24 mouse cellular contexts compared by ENCODE assay signal in genomic region chr4:64000293-64000692, GRCm38 (mm10).
"Had no signal": no experiment of that assay in that cellular context is flagged by ENCODE, and none has a peak within 500 bp of the region (broad histone marks: within the 10 kb centered on the region; RNA-seq: fewer than 3 reads in every experiment).

No protein-coding gene starts in this region.

- H3K4me1 ChIP-seq: heart, embryonic 15.5 days; hindbrain, embryonic 15.5 days; limb, embryonic 15.5 days had no signal

- H3K36me3 ChIP-seq: heart, embryonic 13.5 days; heart, embryonic 15.5 days; hindbrain, embryonic 13.5 days; hindbrain, embryonic 15.5 days had no signal

- H3K27me3 ChIP-seq: hindbrain, embryonic 13.5 days; hindbrain, embryonic 15.5 days; limb, embryonic 13.5 days; limb, embryonic 15.5 days had no signal

- ATAC-seq: forebrain, postnatal 0 days; hindbrain, postnatal 0 days; intestine, embryonic 16.5 days had no signal

- H3K4me3 ChIP-seq: heart, adult 2 months; heart, embryonic 13.5 days; heart, embryonic 15.5 days; hindbrain, embryonic 13.5 days; hindbrain, embryonic 15.5 days; limb, embryonic 13.5 days; limb, embryonic 15.5 days had no signal

- H3K9me3 ChIP-seq: heart, embryonic 13.5 days; heart, embryonic 15.5 days; hindbrain, embryonic 13.5 days; hindbrain, embryonic 15.5 days; limb, embryonic 13.5 days; limb, embryonic 15.5 days had no signal

- H3K4me2 ChIP-seq: heart, embryonic 11.5 days; heart, embryonic 13.5 days; heart, embryonic 15.5 days; hindbrain, embryonic 13.5 days; hindbrain, embryonic 15.5 days; limb, embryonic 13.5 days; limb, embryonic 15.5 days; liver, embryonic 11.5 days had no signal

- H3K27ac ChIP-seq: heart, adult 2 months; heart, embryonic 13.5 days; heart, embryonic 15.5 days; hindbrain, embryonic 13.5 days; hindbrain, embryonic 15.5 days; hindbrain, postnatal 0 days; limb, embryonic 13.5 days; limb, embryonic 15.5 days had no signal

- H3K9ac ChIP-seq: forebrain, postnatal 0 days; heart, embryonic 13.5 days; heart, embryonic 15.5 days; hindbrain, embryonic 13.5 days; hindbrain, embryonic 15.5 days; limb, embryonic 13.5 days; limb, embryonic 15.5 days had no signal

- DNase-seq: forebrain, postnatal 0 days; gastrocnemius, postnatal 14 days; gastrocnemius, postnatal 36 days; heart, adult 11 months; heart, adult 2 months; heart, postnatal 14 days; heart, postnatal 36 days; kidney, adult 11 months; kidney, adult 8-10 months; kidney, postnatal 10 days; kidney, postnatal 25 days; layer of hippocampus, adult 9-11 months; layer of hippocampus, postnatal 36 days; left cerebral cortex, postnatal 4 days had no signal
